Mouse (Mus musculus) G1E (cell line): Measurements from ENCODE around the gene Zfp60. TPM values are rescaled to one million over a fixed set of nuclear protein-coding genes. Genes with fewer than 3 reads are reported as not detected.
A peak's percentile ranks its signal among the peaks of the same experiment; 100 is the strongest.

Experiments
- ATAC-seq: 2 replicates; pipeline ENCODE4 v1.8.0; 2016; ENCODE audit warnings: mild to moderate bottlenecking; ENCODE audit not compliant: insufficient number of reproducible peaks, poor library complexity, low FRiP score, severe bottlenecking; ENCODE audit errors: extremely low read depth
- DNase-seq: peaks from one replicate; pipeline ENCODE4 v3.0.0; 2012; ENCODE audit warnings: low spot score
- H3K27me3 ChIP-seq: 2 replicates; pipeline ENCODE4 v1.6.1; 2012; ENCODE audit warnings: mild to moderate bottlenecking, low read length, inconsistent platforms; ENCODE audit not compliant: insufficient read depth
- H3K36me3 ChIP-seq: replicated peaks from 2 replicates; pipeline ENCODE3; 2012; ENCODE audit warnings: mild to moderate bottlenecking, inconsistent platforms
- H3K4me1 ChIP-seq: 2 replicates; pipeline ENCODE4 v1.6.1; 2012; ENCODE audit warnings: low read depth, low read length, inconsistent platforms, mixed read lengths; ENCODE audit not compliant: insufficient read depth
- H3K4me3 ChIP-seq: 2 replicates; pipeline ENCODE4 v1.5.1; 2012; ENCODE audit warnings: low read depth, mild to moderate bottlenecking, inconsistent platforms, low read length, moderate library complexity, mixed read lengths
- H3K9me3 ChIP-seq: replicated peaks from 2 replicates; pipeline ENCODE4 v1.6.1; 2012; ENCODE audit warnings: inconsistent platforms
- CTCF ChIP-seq: IDR thresholded peaks from 2 replicates; pipeline ENCODE4 v1.5.1; 2012; ENCODE audit warnings: low read depth, low read length, inconsistent platforms, mixed read lengths
- GATA1 ChIP-seq: IDR thresholded peaks from 2 replicates; pipeline ENCODE4 v1.6.1; 2012; ENCODE audit warnings: borderline replicate concordance, low read length, inconsistent platforms, mixed read lengths
- GATA2 ChIP-seq: IDR thresholded peaks from 2 replicates; pipeline ENCODE4 v1.6.1; 2012; ENCODE audit warnings: low read depth, low read length, inconsistent platforms, borderline replicate concordance
- POLR2AphosphoS5 ChIP-seq: IDR thresholded peaks from 2 replicates; pipeline ENCODE4 v1.6.1; 2012; ENCODE audit warnings: low read depth, low read length, inconsistent platforms; ENCODE audit not compliant: insufficient replicate concordance
- TAL1 ChIP-seq: conservative IDR thresholded peaks from 2 replicates; pipeline ENCODE4 v1.6.1; 2012; ENCODE audit warnings: low read depth, low read length, inconsistent platforms, mixed read lengths
- polyA plus RNA-seq: library from polyadenylated mRNA; stranded (reverse); fragments of >175 nt; gene quantifications from 2 replicates; pipeline ENCODE4 v1.2.3, GENCODE M21; 2012
- total RNA-seq, 2 experiments: library from RNA; stranded (forward) in 1 of 2; stranded (reverse) in 1 of 2; fragments of 200-1000 nt in 1 of 2; fragments of >200 nt in 1 of 2; fragmentation: Nextera tagmentation in 1 of 2; gene quantifications; 2 replicates each; pipeline ENCODE4 v1.2.3; 2014 to 2017

The Zfp60 gene
- total RNA-seq (2014; fragmentation: Nextera tagmentation): 16.3 and 21.4 TPM in 2 replicates
- 7.1 and 9.4 TPM in 2 replicates for total RNA-seq (2017)
- polyA plus RNA-seq: 0.26 and 0.70 TPM in 2 replicates

DNA sequence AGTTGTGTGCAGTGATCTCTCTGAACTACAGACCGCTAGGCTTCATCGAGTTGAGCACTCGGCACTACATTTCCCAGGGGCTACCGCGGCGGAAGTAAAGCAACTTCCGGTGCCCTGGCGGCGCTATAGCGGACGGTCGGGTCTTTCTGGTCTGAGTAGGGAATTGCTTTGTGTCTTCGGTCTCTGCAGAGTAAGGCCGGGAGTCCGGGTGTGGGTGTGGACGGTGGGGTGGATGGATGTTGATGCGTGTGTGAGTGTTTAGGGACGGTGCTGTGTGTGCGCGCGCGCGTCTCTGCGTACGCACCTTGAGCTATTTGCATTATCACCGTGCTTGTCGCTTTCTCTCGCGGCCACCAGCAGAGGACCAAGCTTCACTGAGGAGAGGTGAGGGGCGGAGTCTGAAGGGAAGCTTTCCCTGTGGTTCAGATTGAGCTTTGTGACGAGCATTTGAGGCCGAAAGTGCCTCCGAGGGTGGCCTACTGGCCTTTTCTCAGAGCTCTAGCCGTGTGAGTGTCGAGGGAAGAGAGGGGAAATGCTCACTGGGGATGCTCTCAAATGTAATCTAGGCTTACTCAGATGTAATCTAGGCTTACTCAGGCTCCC lies at the start of gene Zfp60:
TSS of gene Zfp60 (plus strand) at position 109 of the 603 bp plus-strand sequence.
- TF ChIP-seq POLR2AphosphoS5 (no peak), GATA1 (no peak), CTCF (no peak), TAL1 (no peak), GATA2 (no peak)
- H3K4me3 ChIP-seq: peak within 1 kb of the TSS; percentile 79
- 0 out of 2 replicates have a peak, but pooled peaks cover 3% of the 10 kb centered on the region for H3K27me3 ChIP-seq
- no peaks in the 10 kb centered on the region for H3K9me3 ChIP-seq
- H3K4me1 ChIP-seq: peaks cover 34% of the 10 kb centered on the region
- H3K36me3 ChIP-seq: peaks cover 17% of the 10 kb centered on the region
- DNase-seq (peak; percentile 80), ATAC-seq (peak; percentile 86)

DNA sequence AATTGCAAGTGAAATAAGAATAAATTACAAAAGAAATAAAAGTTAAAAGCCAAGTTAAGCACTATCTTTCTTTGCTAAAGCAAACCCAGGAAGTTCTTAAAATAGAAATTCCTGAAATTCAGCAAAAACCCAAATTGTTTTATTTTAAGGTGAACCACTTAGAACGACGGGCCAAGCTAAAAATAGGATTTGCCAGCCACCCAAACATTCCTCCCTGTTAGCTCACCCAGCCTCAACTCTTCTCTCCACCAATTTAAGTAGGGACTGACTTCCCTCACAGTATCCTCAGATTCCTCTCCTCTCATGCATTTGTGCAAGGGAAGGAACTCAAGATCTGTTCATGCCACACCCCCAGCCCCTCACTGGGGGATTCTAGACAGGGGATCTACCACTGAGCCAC lies 48.0 kb upstream of the Zfp60 start:
- DNase-seq (no peak), ATAC-seq (no peak)
- TF ChIP-seq POLR2AphosphoS5 (no peak), TAL1 (no peak), GATA1 (no peak), CTCF (no peak), GATA2 (no peak)
- H3K9me3 ChIP-seq: no peaks in the 10 kb centered on the region
- no peaks in the 10 kb centered on the region for H3K27me3 ChIP-seq
- peaks cover 18% of the 10 kb centered on the region for H3K36me3 ChIP-seq
- H3K4me3 ChIP-seq: no peak overlapping the region
- H3K4me1 ChIP-seq: peaks cover 15% of the 10 kb centered on the region

DNA sequence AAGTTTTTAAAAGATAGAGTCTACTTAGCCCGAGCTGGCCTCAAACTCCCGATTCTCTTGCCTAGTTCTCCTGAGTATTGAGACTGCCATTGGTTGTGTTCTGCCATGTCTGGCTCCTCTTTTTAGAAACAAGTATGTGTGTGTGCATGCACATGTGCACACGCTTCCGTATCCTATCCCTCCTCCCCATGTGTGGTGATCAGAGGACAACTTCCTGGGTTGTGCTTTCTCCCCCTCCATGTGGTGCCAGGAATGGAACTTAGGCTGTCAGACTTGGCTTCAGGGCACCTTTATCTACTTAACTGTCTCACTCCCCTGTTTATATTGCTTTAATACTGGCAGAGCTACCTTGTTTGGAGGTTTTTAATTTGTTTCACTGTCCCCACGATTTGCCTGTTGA lies 46.0 kb upstream of the Zfp60 start:
- TF ChIP-seq CTCF: no peak
- no peak for TF ChIP-seq POLR2AphosphoS5
- TF ChIP-seq GATA2: no peak
- TF ChIP-seq TAL1: no peak
- TF ChIP-seq GATA1: no peak
- Histone ChIP-seq H3K36me3 (peaks cover 8% of the 10 kb centered on the region), H3K27me3 (no peaks in the 10 kb centered on the region), H3K4me3 (no peak overlapping the region), H3K9me3 (no peaks in the 10 kb centered on the region), H3K4me1 (peaks cover 24% of the 10 kb centered on the region)
- ATAC-seq: no peak
- DNase-seq: no peak

DNA sequence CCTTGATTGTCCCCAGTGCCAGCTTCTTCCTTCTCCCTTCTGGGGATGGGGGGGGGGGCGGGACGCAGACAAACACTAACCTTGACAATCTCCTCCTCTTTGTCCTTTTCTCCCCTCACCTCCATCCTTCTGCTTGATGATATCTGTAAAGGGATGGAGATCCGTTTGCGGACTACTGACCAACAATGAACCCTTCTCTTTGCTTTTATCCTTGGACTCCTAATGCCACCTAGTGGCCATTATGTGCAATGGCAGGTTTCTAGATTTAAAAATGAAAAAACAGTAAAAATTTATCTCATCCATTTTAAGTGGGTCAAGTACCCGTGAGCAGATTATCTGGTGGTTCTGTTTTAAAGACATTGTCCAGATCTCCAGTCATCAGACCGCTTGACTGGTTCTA lies 45.5 kb upstream of the Zfp60 start:
- peaks cover 29% of the 10 kb centered on the region for H3K4me1 ChIP-seq
- peaks cover 8% of the 10 kb centered on the region for H3K36me3 ChIP-seq
- no peaks in the 10 kb centered on the region for H3K9me3 ChIP-seq
- no peak for TF ChIP-seq GATA1
- no peak for TF ChIP-seq POLR2AphosphoS5
- no peak for TF ChIP-seq GATA2
- TF ChIP-seq TAL1: no peak
- no peak for TF ChIP-seq CTCF
- ATAC-seq: no peak
- no peak overlapping the region for H3K4me3 ChIP-seq
- H3K27me3 ChIP-seq: no peaks in the 10 kb centered on the region
- no peak for DNase-seq

DNA sequence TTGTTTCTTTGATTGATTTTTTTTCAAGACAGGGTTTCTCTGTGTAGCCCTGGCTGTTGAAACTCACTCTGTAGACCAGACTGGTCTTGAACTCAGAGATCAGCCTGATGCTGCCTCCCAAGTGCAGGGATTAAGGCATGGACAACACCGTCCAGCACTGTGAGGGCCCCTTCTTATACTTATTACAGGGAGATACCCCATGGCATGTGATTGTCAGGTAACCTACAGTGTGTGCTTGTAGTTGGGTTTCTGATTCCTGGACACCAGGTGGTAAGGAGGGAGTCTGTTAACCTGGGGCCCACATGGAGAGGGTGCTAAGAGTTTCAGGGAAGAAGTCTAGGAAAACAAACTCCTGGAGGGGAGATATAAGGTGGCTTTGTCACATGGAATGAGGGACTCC lies 44.1 kb upstream of the Zfp60 start:
- DNase-seq (no peak), ATAC-seq (no peak)
- Histone ChIP-seq H3K36me3 (peaks cover under 1% of the 10 kb centered on the region), H3K27me3 (no peaks in the 10 kb centered on the region), H3K4me1 (peaks cover 29% of the 10 kb centered on the region), H3K4me3 (no peak overlapping the region), H3K9me3 (no peaks in the 10 kb centered on the region)
- TF ChIP-seq TAL1 (no peak), GATA1 (no peak), GATA2 (no peak), POLR2AphosphoS5 (no peak), CTCF (no peak)

DNA sequence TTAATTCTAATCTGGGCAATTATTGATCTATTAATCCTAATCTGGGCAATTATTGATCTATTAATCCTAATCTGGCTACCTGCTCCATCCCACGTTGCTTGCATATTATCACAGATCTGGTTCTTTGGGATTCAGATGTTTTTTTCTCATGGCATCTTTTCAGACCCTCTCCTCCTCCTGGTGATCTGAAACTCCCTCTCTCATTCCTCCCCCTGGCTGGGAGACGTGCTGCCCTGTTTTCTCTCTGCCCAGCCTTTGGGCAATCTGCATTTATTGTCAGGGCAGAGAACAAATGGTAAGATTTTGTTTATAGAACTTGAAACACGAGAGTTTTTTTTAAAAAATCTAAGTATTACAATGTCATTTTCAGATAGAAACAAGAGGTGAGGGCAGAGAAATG lies 43.4 kb upstream of the Zfp60 start:
- Histone ChIP-seq H3K36me3 (no peaks in the 10 kb centered on the region), H3K27me3 (no peaks in the 10 kb centered on the region), H3K9me3 (no peaks in the 10 kb centered on the region), H3K4me1 (peaks cover 29% of the 10 kb centered on the region), H3K4me3 (peak overlapping the region; percentile 68; the same call in 1 of the 2 replicates)
- DNase-seq (no peak), ATAC-seq (no peak)
- TF ChIP-seq POLR2AphosphoS5: no peak
- no peak for TF ChIP-seq GATA2
- no peak for TF ChIP-seq TAL1
- no peak for TF ChIP-seq CTCF
- TF ChIP-seq GATA1: no peak

DNA sequence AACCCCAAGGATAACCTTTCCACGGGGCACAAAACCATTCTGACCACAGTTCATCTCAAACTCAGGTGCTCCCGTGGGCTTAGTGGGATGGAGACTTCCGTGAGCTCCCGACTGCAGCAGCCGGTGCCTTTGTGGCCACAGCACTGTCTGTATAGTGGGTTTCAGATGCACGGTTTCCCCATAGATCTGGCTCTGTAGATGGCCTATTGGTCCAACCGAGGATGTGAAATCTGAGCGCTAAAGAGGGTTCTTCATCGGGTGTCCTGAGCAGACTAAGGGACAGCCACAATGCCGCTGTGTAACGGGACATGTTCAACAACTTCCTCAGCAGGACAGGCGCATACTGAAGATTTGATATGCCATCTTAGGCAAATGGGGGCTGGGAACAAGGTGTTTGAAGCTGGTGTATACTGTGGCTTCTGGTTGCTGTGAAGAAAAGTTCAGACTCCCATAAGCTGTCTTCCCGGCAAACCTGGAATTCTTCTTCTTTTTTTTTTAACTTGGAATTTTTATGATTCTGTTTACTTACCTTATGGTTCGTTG lies 42.9 kb upstream of the Zfp60 start:
- DNase-seq (no peak), ATAC-seq (no peak)
- peak overlapping the region; percentile 68 for H3K4me3 ChIP-seq
- no peaks in the 10 kb centered on the region for H3K9me3 ChIP-seq
- H3K4me1 ChIP-seq: peaks cover 29% of the 10 kb centered on the region
- no peaks in the 10 kb centered on the region for H3K36me3 ChIP-seq
- TF ChIP-seq POLR2AphosphoS5 (no peak), GATA2 (no peak), TAL1 (no peak), CTCF (no peak), GATA1 (no peak)
- no peaks in the 10 kb centered on the region for H3K27me3 ChIP-seq
